Mouse (Mus musculus) left cerebral cortex, postnatal 25 days (tissue): Measurements from ENCODE around the gene Naaladl1. TPM values are rescaled to one million over a fixed set of nuclear protein-coding genes. Genes with fewer than 3 reads are reported as not detected.

Experiments used
- total RNA-seq, 2 experiments: library from RNA; stranded (reverse); gene quantifications; 2 replicates each; pipeline ENCODE4 v1.2.3; 2021

Naaladl1 gene
- total RNA-seq, 2 experiments from 2014 or later, result 0.21 TPM; not detected in 1

Other genes with a start within 250 kb of the Naaladl1 start
- 10 to 100 TPM in 1 of 2 experiments, 1 to 10 TPM in 1; 9.5 to 14.6 TPM for gene Frmd8, start 230.5 kb upstream of the Naaladl1 start, total RNA-seq
- 1 to 10 TPM; 2.5 to 3.0 TPM for gene Slc25a45, start 228.0 kb upstream of the Naaladl1 start, total RNA-seq
- 1 to 10 TPM; 4.5 to 5.5 TPM for gene Tigd3, start 211.6 kb upstream of the Naaladl1 start, total RNA-seq
- 10 to 100 TPM; 84.1 to 96.1 TPM for gene Dpf2, start 192.8 kb upstream of the Naaladl1 start, total RNA-seq
- gene Cdc42ep2, start 181.0 kb upstream of the Naaladl1 start, total RNA-seq, result 1 to 10 TPM; 6.2 to 6.6 TPM
- 1 to 10 TPM; 3.8 to 5.6 TPM for gene Pola2, start 141.6 kb upstream of the Naaladl1 start, total RNA-seq
- gene Slc22a20, start 119.6 kb upstream of the Naaladl1 start, total RNA-seq, result not detected
- 10 to 100 TPM; 17.5 to 18.5 TPM for gene Capn1, start 89.9 kb upstream of the Naaladl1 start, total RNA-seq
- 10 to 100 TPM; 45.4 to 49.5 TPM for gene Syvn1, start 59.2 kb upstream of the Naaladl1 start, total RNA-seq
- 10 to 100 TPM; 45.1 to 47.0 TPM for gene Mrpl49, start 48.0 kb upstream of the Naaladl1 start, total RNA-seq
- 100 to 1,000 TPM; 593 to 625 TPM for gene Fau, start 47.9 kb upstream of the Naaladl1 start, total RNA-seq
- 10 to 100 TPM; 33.4 to 38.1 TPM for gene Znhit2, start 44.6 kb upstream of the Naaladl1 start, total RNA-seq
- 10 to 100 TPM; 24.9 to 25.2 TPM for gene Tm7sf2, start 37.4 kb upstream of the Naaladl1 start, total RNA-seq
- gene Vps51, start 28.6 kb upstream of the Naaladl1 start, total RNA-seq, result 10 to 100 TPM; 71.9 to 77.6 TPM
- not detected for gene Tmem262, start 25.7 kb upstream of the Naaladl1 start, total RNA-seq
- gene Gm28374, start 23.5 kb upstream of the Naaladl1 start, total RNA-seq, result under 1 TPM; 0.53 to 0.55 TPM
- 10 to 100 TPM; 36.5 to 37.2 TPM for gene Zfpl1, start 20.8 kb upstream of the Naaladl1 start, total RNA-seq
- gene Cdca5, start 20.8 kb upstream of the Naaladl1 start, total RNA-seq, result under 1 TPM; 0.18 to 0.34 TPM
- not detected for gene AC131692.1, start 11.4 kb upstream of the Naaladl1 start, total RNA-seq
- gene Sac3d1, start 12.9 kb downstream of the Naaladl1 start, total RNA-seq, result 10 to 100 TPM; 23.7 to 25.0 TPM
- gene Snx15, start 22.5 kb downstream of the Naaladl1 start, total RNA-seq, result 10 to 100 TPM; 36.2 to 43.6 TPM
- under 1 TPM in 1 of 2 experiments, not detected in 1; 0.71 TPM for gene Batf2, start 35.2 kb downstream of the Naaladl1 start, total RNA-seq
- 10 to 100 TPM; 71.5 to 76.8 TPM for gene Arl2, start 35.8 kb downstream of the Naaladl1 start, total RNA-seq
- gene Majin, start 78.6 kb downstream of the Naaladl1 start, total RNA-seq, result under 1 TPM in 1 of 2 experiments, not detected in 1; 0.53 TPM
- not detected for gene Gpha2, start 120.6 kb downstream of the Naaladl1 start, total RNA-seq
- gene Ppp2r5b, start 130.1 kb downstream of the Naaladl1 start, total RNA-seq, result 100 to 1,000 TPM; 153 to 165 TPM
- gene Atg2a, start 135.9 kb downstream of the Naaladl1 start, total RNA-seq, result 10 to 100 TPM; 33.1 to 35.6 TPM
- 10 to 100 TPM; 35.9 to 40.3 TPM for gene Ehd1, start 170.9 kb downstream of the Naaladl1 start, total RNA-seq
- gene Cdc42bpg, start 200.7 kb downstream of the Naaladl1 start, total RNA-seq, result 1 to 10 TPM; 2.7 to 2.9 TPM
- 10 to 100 TPM; 69.7 to 70.0 TPM for gene Men1, start 229.2 kb downstream of the Naaladl1 start, total RNA-seq
- 10 to 100 TPM; 83.3 to 92.3 TPM for gene Map4k2, start 235.4 kb downstream of the Naaladl1 start, total RNA-seq